Mouse (Mus musculus) C2C12 (cell line): ENCODE measurements around the gene Strip1.

Source experiments
- CEBPB ChIP-seq: IDR thresholded peaks from one replicate; pipeline ENCODE4 v1.6.1; 2011; ENCODE audit warnings: low read depth, mild to moderate bottlenecking, control low read depth, moderate library complexity
- CTCF ChIP-seq: IDR thresholded peaks from one replicate; pipeline ENCODE4 v1.5.1; 2011; ENCODE audit not compliant: control insufficient read depth, insufficient read depth, insufficient read length
- FOSL1 ChIP-seq: IDR thresholded peaks from one replicate; pipeline ENCODE4 v1.8.0; 2011; ENCODE audit warnings: mild to moderate bottlenecking, low read length; ENCODE audit not compliant: poor library complexity, insufficient read depth, severe bottlenecking
- MYOD1 ChIP-seq: IDR thresholded peaks from one replicate; pipeline ENCODE4 v1.6.1; 2011; ENCODE audit warnings: low read depth; ENCODE audit not compliant: control insufficient read depth, insufficient read length
- USF1 ChIP-seq: IDR thresholded peaks from one replicate; pipeline ENCODE4 v1.6.1; 2011; ENCODE audit warnings: low read depth, mild to moderate bottlenecking, control low read depth, moderate library complexity

DNA sequence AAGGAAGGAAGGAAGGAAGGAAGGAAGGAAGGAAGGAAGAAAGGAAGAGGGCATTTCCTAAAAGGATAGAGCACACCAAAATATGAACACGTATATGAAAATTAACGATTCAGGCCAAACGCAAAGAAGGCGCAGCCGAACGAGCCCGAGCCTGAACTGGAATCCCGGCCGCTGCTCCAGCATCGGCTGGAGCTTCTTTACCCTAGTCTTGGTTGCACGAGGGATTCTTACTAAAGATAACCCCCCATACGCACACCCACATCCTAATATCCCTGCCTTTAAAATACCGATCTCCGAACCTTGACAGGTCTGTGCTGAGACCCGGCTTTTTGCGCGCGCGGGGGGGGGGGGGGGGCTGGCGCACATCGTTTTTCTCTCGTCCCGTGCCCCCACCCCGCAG lies 34.4 kb downstream of the Strip1 start:
- no peak for TF ChIP-seq CEBPB
- no peak for TF ChIP-seq CTCF
- no peak for TF ChIP-seq FOSL1
- no peak for TF ChIP-seq USF1
- no peak for TF ChIP-seq MYOD1
